Mouse (Mus musculus): Measurements from ENCODE around the gene Cyb5rl. TPM values are rescaled to one million over a fixed set of nuclear protein-coding genes. Genes with fewer than 3 reads are reported as not detected.

Cyb5rl gene
- polyA plus RNA-seq (2016; fragmentation: Nextera tagmentation; extraction: Ambion mirVana): 7.6 and 9.9 TPM in 2 replicates

GRCm38 (mm10) chr4:107066252-107067124, at the start of gene Cyb5rl, which contains the start of gene Mrpl37:
Gene Cyb5rl (plus strand): TSS chr4:107066988.
Gene Mrpl37 (minus strand): TSS chr4:107066868.
- H3K9me3 ChIP-seq (replicated peaks): no peaks in the 10 kb centered on the region
- H3K4me1 ChIP-seq: peaks cover 32% of the 10 kb centered on the region
- DNase-seq (ENCODE audit: low spot score): peak; percentile 94
- H3K27ac ChIP-seq (replicated peaks): peak within 1 kb of the TSS; percentile 88
- H3K36me3 ChIP-seq: peaks cover 34% of the 10 kb centered on the region
- H3K4me3 ChIP-seq: peak within 1 kb of the TSS; percentile 87
- peaks cover 6% of the 10 kb centered on the region; the same call in 1 of the 2 replicates for H3K27me3 ChIP-seq (ENCODE audit: low read depth, poor library complexity, severe bottlenecking)
- WGBS: under 1% methylated on average over 60 of the region's 60 CpGs

- no peak overlapping the region for H3K4me3 ChIP-seq
- H3K27ac ChIP-seq (replicated peaks): no peak overlapping the region
- no peak for DNase-seq (ENCODE audit: low spot score)
- no peaks in the 10 kb centered on the region for H3K9me3 ChIP-seq (replicated peaks)
- H3K4me1 ChIP-seq: peaks cover 96% of the 10 kb centered on the region
- no peaks in the 10 kb centered on the region for H3K27me3 ChIP-seq (ENCODE audit: low read depth, poor library complexity, severe bottlenecking)
- peaks cover 59% of the 10 kb centered on the region for H3K36me3 ChIP-seq
These were observed 49.5 kb upstream of the Cyb5rl start for GRCm38 (mm10) chr4:107017257-107017656.

- Histone ChIP-seq H3K4me1 (peaks cover 97% of the 10 kb centered on the region), H3K9me3 (replicated peaks) (no peaks in the 10 kb centered on the region), H3K36me3 (peaks cover 62% of the 10 kb centered on the region), H3K4me3 (no peak overlapping the region), H3K27me3 (ENCODE audit: low read depth, poor library complexity, severe bottlenecking) (no peaks in the 10 kb centered on the region), H3K27ac (replicated peaks) (0 out of 2 replicates have a peak overlapping the region, but pooled peaks have one; percentile 28)
- DNase-seq (ENCODE audit: low spot score): no peak
- WGBS: 87% methylated on average over 3 of the region's 3 CpGs
These were observed 48.3 kb upstream of the Cyb5rl start for GRCm38 (mm10) chr4:107018521-107018920.

- H3K27me3 ChIP-seq (ENCODE audit: low read depth, poor library complexity, severe bottlenecking): no peaks in the 10 kb centered on the region
- 80% methylated on average over 7 of the region's 7 CpGs for WGBS
- H3K27ac ChIP-seq (replicated peaks): 0 out of 2 replicates have a peak overlapping the region, but pooled peaks have one; percentile 28
- H3K9me3 ChIP-seq (replicated peaks): no peaks in the 10 kb centered on the region
- H3K4me1 ChIP-seq: peaks cover 95% of the 10 kb centered on the region
- peaks cover 57% of the 10 kb centered on the region for H3K36me3 ChIP-seq
- H3K4me3 ChIP-seq: no peak overlapping the region
- DNase-seq (ENCODE audit: low spot score): no peak
These were observed 47.8 kb upstream of the Cyb5rl start for GRCm38 (mm10) chr4:107019027-107019426.

GRCm38 (mm10) chr4:107020287-107021000, 46.3 kb upstream of the Cyb5rl start:
- H3K27me3 ChIP-seq (ENCODE audit: low read depth, poor library complexity, severe bottlenecking): no peaks in the 10 kb centered on the region
- H3K4me1 ChIP-seq: peaks cover 90% of the 10 kb centered on the region
- DNase-seq (ENCODE audit: low spot score): no peak
- H3K9me3 ChIP-seq (replicated peaks): no peaks in the 10 kb centered on the region
- H3K4me3 ChIP-seq: no peak overlapping the region
- no peak overlapping the region for H3K27ac ChIP-seq (replicated peaks)
- 79% methylated on average over 5 of the region's 5 CpGs for WGBS
- H3K36me3 ChIP-seq: peaks cover 54% of the 10 kb centered on the region

GRCm38 (mm10) chr4:107021464-107021863, 45.3 kb upstream of the Cyb5rl start:
- no peaks in the 10 kb centered on the region for H3K27me3 ChIP-seq (ENCODE audit: low read depth, poor library complexity, severe bottlenecking)
- H3K36me3 ChIP-seq: peaks cover 56% of the 10 kb centered on the region
- H3K4me1 ChIP-seq: peaks cover 84% of the 10 kb centered on the region
- no peak for DNase-seq (ENCODE audit: low spot score)
- WGBS: 77% methylated on average over 3 of the region's 3 CpGs
- no peak overlapping the region; the same call in 1 of the 2 replicates for H3K27ac ChIP-seq (replicated peaks)
- H3K9me3 ChIP-seq (replicated peaks): no peaks in the 10 kb centered on the region
- no peak overlapping the region for H3K4me3 ChIP-seq

- no peak overlapping the region for H3K27ac ChIP-seq (replicated peaks)
These were observed 41.9 kb upstream of the Cyb5rl start for GRCm38 (mm10) chr4:107024899-107025298.

GRCm38 (mm10) chr4:107025369-107025768, 41.4 kb upstream of the Cyb5rl start:
- WGBS: 93% methylated on average over 5 of the region's 5 CpGs
- H3K36me3 ChIP-seq: peaks cover 75% of the 10 kb centered on the region
- no peak overlapping the region for H3K27ac ChIP-seq (replicated peaks)
- no peaks in the 10 kb centered on the region for H3K27me3 ChIP-seq (ENCODE audit: low read depth, poor library complexity, severe bottlenecking)
- no peak overlapping the region for H3K4me3 ChIP-seq
- peaks cover 45% of the 10 kb centered on the region for H3K4me1 ChIP-seq
- DNase-seq (ENCODE audit: low spot score): no peak
- no peaks in the 10 kb centered on the region for H3K9me3 ChIP-seq (replicated peaks)

More at GRCm38 (mm10) chr4:107024899-107025298, 41.9 kb upstream of the Cyb5rl start:
- H3K4me3 ChIP-seq: no peak overlapping the region
- DNase-seq (ENCODE audit: low spot score): no peak
- H3K27me3 ChIP-seq (ENCODE audit: low read depth, poor library complexity, severe bottlenecking): no peaks in the 10 kb centered on the region
- H3K36me3 ChIP-seq: peaks cover 72% of the 10 kb centered on the region
- WGBS: 85% methylated on average over 7 of the region's 7 CpGs
- H3K4me1 ChIP-seq: peaks cover 50% of the 10 kb centered on the region
- no peaks in the 10 kb centered on the region for H3K9me3 ChIP-seq (replicated peaks)

GRCm38 (mm10) chr4:107026451-107026850, 40.3 kb upstream of the Cyb5rl start:
- Histone ChIP-seq H3K4me3 (no peak overlapping the region), H3K4me1 (peaks cover 35% of the 10 kb centered on the region), H3K9me3 (replicated peaks) (no peaks in the 10 kb centered on the region), H3K27me3 (ENCODE audit: low read depth, poor library complexity, severe bottlenecking) (no peaks in the 10 kb centered on the region), H3K27ac (replicated peaks) (no peak overlapping the region), H3K36me3 (peaks cover 86% of the 10 kb centered on the region)
- 81% methylated on average over 8 of the region's 8 CpGs for WGBS
- DNase-seq (ENCODE audit: low spot score): no peak

GRCm38 (mm10) chr4:107035689-107036088, 31.1 kb upstream of the Cyb5rl start:
- peaks cover 98% of the 10 kb centered on the region for H3K36me3 ChIP-seq
- DNase-seq (ENCODE audit: low spot score): no peak

GRCm38 (mm10) chr4:107036985-107037384, 29.8 kb upstream of the Cyb5rl start:
- DNase-seq (ENCODE audit: low spot score): no peak
- Histone ChIP-seq H3K36me3 (peaks cover 98% of the 10 kb centered on the region), H3K27ac (replicated peaks) (no peak overlapping the region), H3K4me1 (peaks cover 13% of the 10 kb centered on the region), H3K9me3 (replicated peaks) (no peaks in the 10 kb centered on the region), H3K27me3 (ENCODE audit: low read depth, poor library complexity, severe bottlenecking) (no peaks in the 10 kb centered on the region), H3K4me3 (no peak overlapping the region)
- 88% methylated on average over 2 of the region's 2 CpGs for WGBS

More at GRCm38 (mm10) chr4:107035689-107036088, 31.1 kb upstream of the Cyb5rl start:
- 92% methylated on average over 4 of the region's 4 CpGs for WGBS
- no peak overlapping the region for H3K27ac ChIP-seq (replicated peaks)
- no peak overlapping the region for H3K4me3 ChIP-seq
- no peaks in the 10 kb centered on the region for H3K9me3 ChIP-seq (replicated peaks)
- no peaks in the 10 kb centered on the region for H3K27me3 ChIP-seq (ENCODE audit: low read depth, poor library complexity, severe bottlenecking)
- H3K4me1 ChIP-seq: peaks cover 13% of the 10 kb centered on the region

- WGBS: 96% methylated on average over 4 of the region's 4 CpGs
- peaks cover 99% of the 10 kb centered on the region for H3K36me3 ChIP-seq
- DNase-seq (ENCODE audit: low spot score): no peak
- H3K4me1 ChIP-seq: peaks cover 13% of the 10 kb centered on the region
- no peak overlapping the region for H3K4me3 ChIP-seq
- H3K27me3 ChIP-seq (ENCODE audit: low read depth, poor library complexity, severe bottlenecking): no peaks in the 10 kb centered on the region
- H3K9me3 ChIP-seq (replicated peaks): no peaks in the 10 kb centered on the region
- 0 out of 2 replicates have a peak overlapping the region, but pooled peaks have one; percentile 42 for H3K27ac ChIP-seq (replicated peaks)
These were observed 28.5 kb upstream of the Cyb5rl start for GRCm38 (mm10) chr4:107038303-107038702.
